Mouse (Mus musculus) megakaryocyte progenitor cell, adult 5-6 weeks (primary cell): Measurements from ENCODE around the gene Ufd1. TPM values are rescaled to one million over a fixed set of nuclear protein-coding genes. Genes with fewer than 3 reads are reported as not detected.

Source experiments
- ATAC-seq: replicated peaks from 2 replicates; pipeline ENCODE4 v1.8.0; 2016; ENCODE audit warnings: mild to moderate bottlenecking, moderate TSS enrichment, inconsistent platforms; ENCODE audit not compliant: poor library complexity
- total RNA-seq, 2 experiments: library from RNA; stranded (forward) in 1 of 2; stranded (reverse) in 1 of 2; fragments of 157-497, 149-512 nt in 1 of 2; fragments of 200-1000 nt in 1 of 2; gene quantifications; 2 replicates each; pipeline versions ENCODE4 v1.2.3 to v1.2.4; 2015 to 2017

Ufd1 gene
- 54.3 and 60.0 TPM in 2 replicates for total RNA-seq (2015)
- total RNA-seq (2017), result 72.6 and 83.2 TPM in 2 replicates

DNA sequence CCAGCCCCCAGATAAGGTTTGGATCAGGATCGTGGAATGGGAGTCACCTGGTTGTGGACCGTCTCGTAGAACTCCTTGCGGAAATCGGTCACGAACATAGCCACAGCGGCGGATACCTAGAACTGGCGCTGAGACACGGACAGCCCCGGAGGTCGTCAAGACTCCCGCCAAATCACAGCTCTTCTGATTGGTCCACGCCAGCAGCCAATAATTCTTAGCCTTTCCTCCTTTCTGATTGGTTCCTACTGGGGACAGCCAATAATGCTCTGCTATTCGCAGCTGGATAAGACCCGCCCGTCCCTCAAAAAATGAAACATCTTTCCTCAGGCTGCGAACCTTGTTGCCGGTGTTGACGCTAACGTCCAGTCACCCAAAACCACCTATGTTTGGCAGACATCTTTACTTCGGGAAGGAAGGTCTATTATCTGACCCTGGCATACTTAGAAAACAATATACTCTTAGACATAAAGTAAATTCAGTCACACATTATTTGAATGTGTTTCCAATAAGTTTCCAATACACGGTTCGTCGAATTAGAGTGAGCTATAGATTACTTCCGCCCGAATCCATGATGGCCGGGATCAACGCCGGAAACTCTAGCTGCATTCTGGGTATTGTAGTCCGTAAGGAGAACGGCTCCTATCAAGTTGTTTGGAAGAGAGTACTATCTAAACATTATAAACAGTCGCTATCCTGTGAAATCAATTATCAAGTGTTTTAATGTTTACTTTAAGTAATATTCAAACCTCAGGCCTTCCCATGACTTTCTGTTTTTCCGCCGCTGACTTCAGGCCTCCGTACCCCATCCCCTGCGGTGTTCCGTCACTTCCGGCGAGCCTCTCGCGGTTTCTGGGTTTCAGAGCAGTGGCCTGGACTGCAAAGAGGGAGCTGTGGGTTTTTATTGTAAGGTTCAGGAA lies at the start of gene Ufd1, which contains the start of gene Cdc45:
Gene Ufd1, plus strand, starts transcription at position 312 of the 917 bp plus-strand sequence.
Gene Cdc45, minus strand, starts transcription at position 520 of the 917 bp plus-strand sequence.
- ATAC-seq, result peak; percentile 82

GRCm38 (mm10) chr16:18762960-18763359 lies 48.6 kb upstream of the Ufd1 start:
- no peak for ATAC-seq

GRCm38 (mm10) chr16:18766390-18766789 lies 45.2 kb upstream of the Ufd1 start:
- ATAC-seq, result no peak

DNA sequence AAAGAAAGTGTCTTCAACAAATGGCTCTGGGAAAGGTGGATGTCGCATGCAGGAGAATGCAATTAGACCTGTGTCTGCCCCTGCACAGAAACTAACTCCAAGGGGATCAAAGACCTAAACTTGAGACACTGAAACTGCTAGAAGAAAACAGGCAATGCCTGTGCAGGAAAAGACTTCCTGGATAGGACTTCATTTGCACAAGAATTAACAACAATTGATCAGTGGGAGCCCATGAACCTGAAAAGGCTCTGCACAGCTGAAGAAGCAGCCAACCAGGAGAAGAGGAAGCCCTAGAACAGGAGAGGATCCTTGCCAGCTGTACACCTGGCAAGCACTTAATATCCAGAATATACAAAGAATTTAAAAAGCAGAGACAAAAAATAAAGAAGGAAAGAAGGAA lies 42.1 kb upstream of the Ufd1 start:
- ATAC-seq, result no peak

GRCm38 (mm10) chr16:18773936-18774335 lies 37.6 kb upstream of the Ufd1 start:
- no peak for ATAC-seq

GRCm38 (mm10) chr16:18775621-18776555 lies 35.7 kb upstream of the Ufd1 start:
- ATAC-seq, result no peak

- ATAC-seq, result no peak
These were observed 35.0 kb upstream of the Ufd1 start, which contains the start of gene Cldn5 for GRCm38 (mm10) chr16:18776556-18777100. Gene Cldn5 (plus strand): TSS chr16:18776847.

GRCm38 (mm10) chr16:18777101-18778080 lies 34.2 kb upstream of the Ufd1 start:
- ATAC-seq, result peak; percentile 35

GRCm38 (mm10) chr16:18778461-18778860 lies 33.1 kb upstream of the Ufd1 start:
- no peak for ATAC-seq

DNA sequence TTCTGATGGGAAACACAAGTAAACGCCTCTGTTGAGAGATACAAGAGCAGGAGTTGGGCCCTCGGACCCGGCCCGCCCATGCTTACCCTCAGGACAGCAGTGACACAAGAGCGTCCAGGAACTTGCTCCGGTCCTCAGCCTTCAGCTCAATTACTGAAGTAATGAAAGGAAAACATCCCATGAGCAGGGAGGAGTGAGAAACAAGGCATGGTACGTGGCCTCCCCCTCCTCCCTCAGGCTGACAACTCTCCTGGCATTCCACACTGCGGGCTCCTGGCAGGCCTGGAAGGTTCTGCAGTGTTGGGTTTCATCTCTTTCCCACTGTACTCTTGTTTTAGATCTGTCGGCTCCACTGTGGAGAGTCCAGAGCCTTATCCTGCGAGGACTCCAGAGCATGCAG lies 29.8 kb upstream of the Ufd1 start:
- no peak for ATAC-seq

GRCm38 (mm10) chr16:18785025-18785424 lies 26.6 kb upstream of the Ufd1 start:
- peak; percentile 32 for ATAC-seq

DNA sequence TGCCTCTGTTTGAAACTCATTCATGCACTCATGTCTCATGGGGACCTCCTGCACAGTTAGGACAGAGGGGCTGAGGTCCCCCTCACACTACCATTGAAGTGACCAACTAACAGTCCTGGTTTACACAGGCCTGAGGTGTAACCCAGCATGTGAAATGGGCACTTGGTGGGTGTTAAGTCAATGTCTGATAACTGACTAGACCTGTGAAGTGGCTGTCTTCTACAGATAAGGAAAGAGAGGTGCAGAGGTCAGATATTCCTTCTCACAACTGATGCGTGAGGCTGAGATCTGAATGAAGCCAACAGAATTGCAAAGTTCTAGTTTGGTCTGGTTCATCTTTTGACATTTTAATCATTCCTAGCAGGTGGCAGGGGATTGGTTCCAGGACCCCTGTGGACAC lies 26.1 kb upstream of the Ufd1 start:
- ATAC-seq, result peak; percentile 77

DNA sequence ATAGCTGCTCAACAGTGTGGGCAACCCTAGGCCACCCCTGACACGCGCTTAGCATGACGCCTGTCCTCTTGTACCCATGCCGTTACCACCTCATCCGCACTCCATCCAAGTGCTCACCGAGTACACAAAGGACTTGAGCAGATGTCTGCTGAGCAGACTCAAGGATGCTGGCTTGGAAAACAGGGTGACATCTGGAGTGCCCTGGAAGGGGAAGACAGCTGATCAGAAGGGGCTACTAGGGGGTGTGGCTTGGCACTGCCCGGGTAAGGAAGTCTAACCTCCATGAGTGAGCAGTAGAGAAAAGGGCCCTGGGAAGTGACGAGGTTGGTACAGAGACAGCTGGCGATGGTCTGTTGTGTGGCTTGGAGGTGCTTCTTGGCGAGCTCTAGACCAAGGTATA lies 24.9 kb upstream of the Ufd1 start:
- ATAC-seq, result no peak

DNA sequence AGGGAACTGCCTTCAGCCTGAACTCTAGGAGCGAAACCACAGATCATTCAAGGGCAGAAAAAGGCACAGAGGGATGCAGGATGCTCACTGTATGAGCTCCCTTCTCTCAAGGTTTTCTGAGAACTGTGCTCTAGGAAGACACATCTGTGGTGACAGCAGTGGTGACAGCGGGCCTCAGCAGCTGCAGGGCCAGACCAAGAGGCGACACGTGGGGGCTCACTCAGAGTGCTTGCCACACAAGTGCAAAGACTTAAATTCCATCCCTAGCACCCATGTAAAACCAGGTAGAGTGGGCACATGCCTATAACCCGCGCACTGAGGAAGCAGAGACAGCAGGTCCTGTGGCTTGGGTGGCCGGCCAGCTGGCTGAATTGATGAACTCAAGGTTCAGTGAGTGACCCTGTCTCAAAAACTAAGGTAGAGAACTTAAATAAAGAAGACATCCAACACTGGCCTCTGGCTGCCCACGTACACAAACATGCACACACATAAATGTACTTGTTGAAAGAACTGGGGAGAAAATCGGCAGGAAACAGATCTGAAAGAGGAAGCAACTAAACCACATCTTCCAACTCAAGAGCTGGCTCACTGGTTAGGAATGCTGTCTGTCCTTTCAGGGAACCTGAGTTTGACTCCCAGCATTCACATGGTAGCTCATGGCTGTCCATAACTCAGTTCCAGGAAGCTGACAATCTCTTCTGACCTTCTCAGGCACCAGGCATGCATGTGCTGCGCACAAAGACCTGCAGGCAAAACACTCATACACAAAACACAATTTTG lies 22.8 kb upstream of the Ufd1 start:
- ATAC-seq, result peak; percentile 35; the same call in 1 of the 2 replicates

DNA sequence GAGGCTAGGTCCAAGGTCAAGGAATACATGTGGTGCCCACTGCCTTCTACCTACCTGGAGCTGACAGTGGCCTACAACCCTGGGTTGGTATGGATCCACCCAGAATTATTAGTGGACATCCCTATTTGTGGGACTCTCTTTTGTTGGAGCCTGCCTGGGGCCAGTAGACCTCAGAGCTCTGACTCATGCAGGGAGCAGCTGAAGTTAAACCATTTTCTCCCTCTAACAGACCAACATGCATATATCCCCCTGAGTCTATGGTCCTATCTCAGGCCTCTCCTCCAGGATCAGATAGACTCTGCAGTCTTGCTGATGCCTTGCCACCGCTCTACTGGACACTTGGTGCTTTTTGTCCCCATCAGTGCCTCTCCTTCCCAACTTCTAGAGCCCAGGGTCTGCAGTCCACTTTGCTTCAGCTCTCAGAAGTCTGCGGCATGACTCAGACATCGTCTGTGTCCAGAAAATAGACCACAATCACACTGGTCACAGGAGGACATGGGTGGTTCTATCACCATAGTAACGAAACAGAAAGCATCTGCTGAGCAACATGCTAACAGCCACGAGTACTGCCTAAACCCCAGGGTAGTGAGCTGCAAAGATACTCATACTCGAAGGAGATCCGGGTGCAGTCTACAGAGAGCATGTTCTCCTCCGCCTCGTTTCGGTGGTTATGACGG lies 16.2 kb upstream of the Ufd1 start:
- no peak for ATAC-seq

DNA sequence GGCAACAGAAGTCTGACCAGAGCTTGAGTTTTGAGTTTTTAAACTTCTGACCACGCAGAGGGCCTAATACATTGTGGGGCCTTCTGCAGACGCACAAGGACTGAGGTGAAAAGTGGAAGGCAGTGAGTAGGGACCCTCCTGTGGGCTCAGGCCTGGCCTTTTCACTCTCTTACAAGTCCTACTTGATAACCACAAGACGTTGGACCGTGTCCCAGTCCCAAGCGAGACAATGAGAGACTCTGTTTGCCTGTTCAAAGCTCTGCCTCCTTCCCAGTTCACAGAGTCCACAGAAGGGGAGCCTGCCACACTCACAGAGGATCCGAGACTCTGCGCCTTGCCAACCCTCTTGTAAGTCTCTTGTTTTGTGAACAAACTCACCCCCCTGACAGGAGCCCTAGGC lies 14.9 kb upstream of the Ufd1 start:
- ATAC-seq, result no peak

GRCm38 (mm10) chr16:18798151-18798550 lies 13.4 kb upstream of the Ufd1 start:
- ATAC-seq, result no peak

GRCm38 (mm10) chr16:18798841-18799240 lies 12.7 kb upstream of the Ufd1 start:
- ATAC-seq, result peak; percentile 73
